8 mouse cellular contexts compared by ENCODE assay signal in genomic region chr10:127326017-127326801, GRCm38 (mm10). TPM values are rescaled to one million over a fixed set of nuclear protein-coding genes. Genes with fewer than 3 reads are reported as not detected.
DNase-seq lines count a peak whose midpoint lies in the region; ATAC-seq lines count a peak whose summit lies in the region.

No protein-coding gene starts in this region.

- H3K4me3 ChIP-seq in heart, embryonic 10.5 days, result peak overlapping the region; percentile 66
- peak overlapping the region; percentile 49 for H3K4me3 ChIP-seq in kidney, embryonic 15.5 days (replicated peaks)

- H3K9ac ChIP-seq in kidney, embryonic 15.5 days, result peak overlapping the region; percentile 41

- peaks cover 100% of the 10 kb centered on the region for H3K27me3 ChIP-seq in heart, embryonic 10.5 days (ENCODE audit: insufficient read depth, poor library complexity, severe bottlenecking)
- H3K27me3 ChIP-seq in kidney, embryonic 15.5 days, result peaks cover 60% of the 10 kb centered on the region

- ATAC-seq in kidney, embryonic 15.5 days (replicated peaks; ENCODE audit: low FRiP score), result peak; percentile 15; the same call in 1 of the 2 replicates
- 0 out of 2 replicates have a peak, but pooled peaks have one; percentile 10 for ATAC-seq in megakaryocyte-erythroid progenitor cell, adult 5-6 weeks (replicated peaks; ENCODE audit: low FRiP score, low TSS enrichment, poor library complexity, severe bottlenecking)

- WGBS in heart, embryonic 10.5 days, result under 1% methylated on average over 54 of the region's 54 CpGs
- WGBS in kidney, embryonic 15.5 days, result under 1% methylated on average over 54 of the region's 54 CpGs

- H3K9me3 ChIP-seq in heart, embryonic 10.5 days, result no peaks in the 10 kb centered on the region
- H3K9me3 ChIP-seq in kidney, embryonic 15.5 days (replicated peaks), result no peaks in the 10 kb centered on the region

- peak overlapping the region; percentile 92 for H3K4me2 ChIP-seq in kidney, embryonic 15.5 days

- no peaks in the 10 kb centered on the region for H3K36me3 ChIP-seq in heart, embryonic 10.5 days
- 0 out of 2 replicates have a peak, but pooled peaks cover 5% of the 10 kb centered on the region for H3K36me3 ChIP-seq in kidney, embryonic 15.5 days

- DNase-seq in adrenal gland, postnatal 10 days, result peak; percentile 49
- DNase-seq in adrenal gland, postnatal 4 days (ENCODE audit: low spot score in 2 of 2), result no peak
- peak; percentile 29 to 58 for DNase-seq in adrenal gland, postnatal 36 days
- no peak for DNase-seq in heart, embryonic 10.5 days (ENCODE audit: low spot score)
- DNase-seq in thymus, postnatal 10 days (ENCODE audit: low spot score in 2 of 2), result peak; percentile 56 to 59
- DNase-seq in cerebellum, adult 9-11 months, result no peak

- peaks cover 29% of the 10 kb centered on the region for H3K4me1 ChIP-seq in heart, embryonic 10.5 days
- peaks cover 33% of the 10 kb centered on the region for H3K4me1 ChIP-seq in kidney, embryonic 15.5 days

- peak overlapping the region; percentile 62 for H3K27ac ChIP-seq in heart, embryonic 10.5 days
- no peak overlapping the region for H3K27ac ChIP-seq in kidney, embryonic 15.5 days

RNA-seq across cellular contexts. Expression of gene Arhgap9, which starts 4.4 kb away (rescaled TPM):
- total RNA-seq in adrenal gland, postnatal 10 days (2021), result 1 to 10 TPM; 6.5 to 6.6 TPM
- 1 to 10 TPM; 2.9 to 4.2 TPM for total RNA-seq in adrenal gland, postnatal 4 days (2021)
- 1 to 10 TPM; 1.7 to 2.2 TPM for total RNA-seq in adrenal gland, postnatal 36 days (2021)
- polyA plus RNA-seq in heart, embryonic 10.5 days (2016; fragmentation: Nextera tagmentation; extraction: Ambion mirVana), result 0.87 and 3.1 TPM in 2 replicates
- polyA plus RNA-seq in kidney, embryonic 15.5 days (2015; fragmentation: Nextera tagmentation; extraction: Ambion mirVana), result 3.1 and 3.3 TPM in 2 replicates
- total RNA-seq in megakaryocyte-erythroid progenitor cell, adult 5-6 weeks (2014; fragmentation: Nextera tagmentation), result 20.9 and 31.7 TPM in 2 replicates
- 10.5 and 10.8 TPM in 2 replicates for total RNA-seq in megakaryocyte-erythroid progenitor cell, adult 5-6 weeks (2017)

RNA-seq across cellular contexts. Expression of gene Mars, which starts 14.6 kb away (rescaled TPM):
- total RNA-seq in adrenal gland, postnatal 10 days (2021), result 10 to 100 TPM; 82.6 to 86.3 TPM
- total RNA-seq in adrenal gland, postnatal 4 days (2021), result 10 to 100 TPM; 85.5 to 89.5 TPM
- total RNA-seq in adrenal gland, postnatal 36 days (2021), result 100 to 1,000 TPM; 102 to 123 TPM
- polyA plus RNA-seq in heart, embryonic 10.5 days (2016; fragmentation: Nextera tagmentation; extraction: Ambion mirVana), result 119 and 140 TPM in 2 replicates
- 120 and 127 TPM in 2 replicates for polyA plus RNA-seq in kidney, embryonic 15.5 days (2015; fragmentation: Nextera tagmentation; extraction: Ambion mirVana)
- 135 and 140 TPM in 2 replicates for total RNA-seq in megakaryocyte-erythroid progenitor cell, adult 5-6 weeks (2014; fragmentation: Nextera tagmentation)
- 213 and 264 TPM in 2 replicates for total RNA-seq in megakaryocyte-erythroid progenitor cell, adult 5-6 weeks (2017)

RNA-seq across cellular contexts. Expression of gene Gli1, which starts 15.6 kb away (rescaled TPM):
- 1 to 10 TPM; 5.2 to 5.6 TPM for total RNA-seq in adrenal gland, postnatal 10 days (2021)
- 10 to 100 TPM; 16.4 to 17.2 TPM for total RNA-seq in adrenal gland, postnatal 4 days (2021)
- total RNA-seq in adrenal gland, postnatal 36 days (2021), result 1 to 10 TPM; 2.7 to 4.2 TPM
- polyA plus RNA-seq in heart, embryonic 10.5 days (2016; fragmentation: Nextera tagmentation; extraction: Ambion mirVana), result 0.91 and 4.8 TPM in 2 replicates
- polyA plus RNA-seq in kidney, embryonic 15.5 days (2015; fragmentation: Nextera tagmentation; extraction: Ambion mirVana), result 6.3 and 8.2 TPM in 2 replicates
- not detected in 2 replicates for total RNA-seq in megakaryocyte-erythroid progenitor cell, adult 5-6 weeks (2014; fragmentation: Nextera tagmentation)
- total RNA-seq in megakaryocyte-erythroid progenitor cell, adult 5-6 weeks (2017), result not detected in 2 replicates

RNA-seq across cellular contexts. Expression of gene Inhbe, which starts 28.0 kb away (rescaled TPM):
- total RNA-seq in adrenal gland, postnatal 10 days (2021), result 1 to 10 TPM; 1.2 to 6.6 TPM
- total RNA-seq in adrenal gland, postnatal 4 days (2021), result 1 to 10 TPM in 1 of 2 experiments, under 1 TPM in 1; 0.06 to 2.5 TPM
- total RNA-seq in adrenal gland, postnatal 36 days (2021), result not detected
- 0.04 TPM in 1 of 2 replicates, not detected in the other for polyA plus RNA-seq in heart, embryonic 10.5 days (2016; fragmentation: Nextera tagmentation; extraction: Ambion mirVana)
- not detected in 2 replicates for polyA plus RNA-seq in kidney, embryonic 15.5 days (2015; fragmentation: Nextera tagmentation; extraction: Ambion mirVana)
- total RNA-seq in megakaryocyte-erythroid progenitor cell, adult 5-6 weeks (2014; fragmentation: Nextera tagmentation), result not detected in 2 replicates
- total RNA-seq in megakaryocyte-erythroid progenitor cell, adult 5-6 weeks (2017), result not detected in 2 replicates

RNA-seq across cellular contexts. Expression of gene Mbd6, which starts 37.4 kb away (rescaled TPM):
- 10 to 100 TPM; 42.9 to 66.4 TPM for total RNA-seq in adrenal gland, postnatal 10 days (2021)
- 10 to 100 TPM; 89.7 to 92.6 TPM for total RNA-seq in adrenal gland, postnatal 4 days (2021)
- total RNA-seq in adrenal gland, postnatal 36 days (2021), result 10 to 100 TPM; 42.0 to 45.2 TPM
- polyA plus RNA-seq in heart, embryonic 10.5 days (2016; fragmentation: Nextera tagmentation; extraction: Ambion mirVana), result 11.3 and 16.9 TPM in 2 replicates
- polyA plus RNA-seq in kidney, embryonic 15.5 days (2015; fragmentation: Nextera tagmentation; extraction: Ambion mirVana), result 15.9 and 16.1 TPM in 2 replicates
- 42.8 and 72.8 TPM in 2 replicates for total RNA-seq in megakaryocyte-erythroid progenitor cell, adult 5-6 weeks (2014; fragmentation: Nextera tagmentation)
- total RNA-seq in megakaryocyte-erythroid progenitor cell, adult 5-6 weeks (2017), result 2.7 and 3.8 TPM in 2 replicates

Comparison
In these comparisons a context has a peak if more than half of its experiments do, and no peak if none do; other contexts are left out.
1. DNase-seq: peak in adrenal gland, postnatal 10 days (single experiment), adrenal gland, postnatal 36 days (2 of 2) and thymus, postnatal 10 days (2 of 2); none in adrenal gland, postnatal 4 days (0 of 2), heart, embryonic 10.5 days (single experiment) and cerebellum, adult 9-11 months (single experiment).